Mouse (Mus musculus) midbrain, embryonic 15.5 days (tissue): ENCODE data around the gene Rai1. TPM values are rescaled to one million over a fixed set of nuclear protein-coding genes. Genes with fewer than 3 reads are reported as not detected.

Experiments used
- ATAC-seq: fragments of 200-750 bp; cut with Nextera tagmentation; replicated peaks from 2 replicates; pipeline ENCODE4 v1.8.0; 2017; ENCODE audit warnings: moderate TSS enrichment
- H3K27ac ChIP-seq: fragments of 300-500 bp; sonication (generic); 2 replicates; pipeline ENCODE4 v1.5.1; 2015; ENCODE audit warnings: mild to moderate bottlenecking, inconsistent platforms
- H3K27me3 ChIP-seq: fragments of 300-500 bp; sonication (generic); replicated peaks from 2 replicates; pipeline ENCODE4 v1.6.1; 2015; ENCODE audit warnings: inconsistent platforms
- H3K36me3 ChIP-seq: fragments of 300-500 bp; sonication (generic); replicated peaks from 2 replicates; pipeline ENCODE4 v1.6.1; 2015; ENCODE audit warnings: inconsistent platforms
- H3K4me1 ChIP-seq: fragments of 300-500 bp; sonication (generic); 2 replicates; pipeline ENCODE4 v1.6.1; 2015; ENCODE audit warnings: inconsistent platforms
- H3K4me2 ChIP-seq: fragments of 300-500 bp; sonication (generic); 2 replicates; pipeline ENCODE4 v1.6.1; 2015; ENCODE audit warnings: inconsistent platforms, mild to moderate bottlenecking, moderate library complexity
- H3K4me3 ChIP-seq: fragments of 300-500 bp; sonication (generic); 2 replicates; pipeline ENCODE4 v1.5.1; 2015; ENCODE audit warnings: mild to moderate bottlenecking, inconsistent platforms
- H3K9ac ChIP-seq: fragments of 300-500 bp; sonication (generic); 2 replicates; pipeline ENCODE4 v1.6.1; 2015; ENCODE audit warnings: mild to moderate bottlenecking, inconsistent platforms
- H3K9me3 ChIP-seq: fragments of 300-500 bp; sonication (generic); 2 replicates; pipeline ENCODE4 v1.6.1; 2016; ENCODE audit warnings: inconsistent platforms
- WGBS: fragments of 180-500 bp; shearing (Covaris S2); methylation state at CpG from one replicate; pipeline ENCODE4 v1.1.7; 2015; ENCODE audit warnings: mixed read lengths; 5-methylcytosine and 5-hydroxymethylcytosine counted together
- polyA plus RNA-seq: library from polyadenylated mRNA; unstranded; fragments of >200 nt; fragmentation: Nextera tagmentation; extraction: Ambion mirVana; gene quantifications from 2 replicates; pipeline ENCODE4 v1.2.1, GENCODE M21; 2015

Gene Rai1
- polyA plus RNA-seq, 1 experiment from 2014 or later, result 34.7 TPM

DNA sequence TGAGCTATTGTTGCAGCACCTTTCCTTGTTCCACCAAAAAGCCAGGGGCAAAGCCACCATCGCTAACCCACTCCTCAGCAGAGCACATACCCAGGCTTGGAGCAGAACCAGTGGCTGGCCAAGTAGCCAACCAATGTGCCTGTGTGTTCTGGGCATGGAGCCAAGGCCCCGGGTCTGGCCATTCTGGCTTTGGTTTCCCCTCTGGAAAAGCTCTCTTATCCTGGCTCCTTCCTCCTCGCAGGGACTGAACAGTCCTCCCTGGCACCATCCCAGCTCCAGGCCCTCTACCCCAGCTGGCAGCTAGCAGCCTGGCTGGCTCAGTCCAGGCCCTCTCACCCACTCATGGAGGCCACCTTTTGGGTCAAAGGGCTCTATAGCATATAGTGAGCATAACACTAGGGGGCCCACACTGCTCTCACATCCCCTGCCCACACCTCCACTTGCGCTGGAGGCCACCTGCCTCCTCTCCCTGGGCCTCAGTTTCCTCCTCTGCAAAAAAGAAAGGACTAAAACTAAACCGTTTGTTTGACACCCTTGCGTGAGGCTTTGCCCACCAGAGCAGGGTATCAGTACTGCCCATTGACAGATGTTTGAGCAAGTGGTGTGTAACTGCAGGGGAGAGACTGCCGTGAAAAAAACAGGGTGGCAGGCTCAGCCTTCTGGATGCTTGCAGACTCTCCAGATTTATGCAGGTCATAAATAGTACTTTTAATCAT, 104.6 kb downstream of the Rai1 start:
- peak; percentile 55 for ATAC-seq
- Histone ChIP-seq H3K27ac (peak overlapping the region; percentile 77), H3K9me3 (no peaks in the 10 kb centered on the region), H3K9ac (peak overlapping the region; percentile 2; the same call in 1 of the 2 replicates), H3K4me3 (peak overlapping the region; percentile 45), H3K27me3 (no peaks in the 10 kb centered on the region), H3K4me2 (peak overlapping the region; percentile 61), H3K36me3 (no peaks in the 10 kb centered on the region; the same call in 1 of the 2 replicates), H3K4me1 (peaks cover 65% of the 10 kb centered on the region)
- whole genome bisulfite sequencing, result 23% methylated on average over 7 of the region's 7 CpGs

DNA sequence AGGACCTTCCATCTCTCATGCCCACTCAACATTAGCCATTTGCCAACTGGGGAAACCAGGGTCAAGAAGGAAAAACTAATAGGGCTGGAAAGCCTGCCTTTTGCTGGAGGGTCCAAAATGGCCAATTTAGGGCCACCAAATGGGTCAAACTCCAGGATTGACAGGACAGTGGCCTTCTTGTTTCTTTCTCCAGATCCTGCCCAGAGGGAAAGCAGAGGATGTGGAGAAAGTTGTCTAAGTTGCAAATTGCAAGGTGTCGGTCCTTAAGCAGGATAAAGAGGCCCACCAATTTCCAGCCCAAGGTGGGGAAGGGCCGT, 105.1 kb downstream of the Rai1 start:
- Histone ChIP-seq H3K27me3 (no peaks in the 10 kb centered on the region), H3K36me3 (no peaks in the 10 kb centered on the region), H3K9ac (peak overlapping the region; percentile 40; the same call in 1 of the 2 replicates), H3K9me3 (no peaks in the 10 kb centered on the region), H3K27ac (peak overlapping the region; percentile 77), H3K4me1 (peaks cover 65% of the 10 kb centered on the region), H3K4me2 (peak overlapping the region; percentile 61), H3K4me3 (peak overlapping the region; percentile 45)
- no peak for ATAC-seq
- 2% methylated on average over 2 of the region's 2 CpGs for WGBS

DNA sequence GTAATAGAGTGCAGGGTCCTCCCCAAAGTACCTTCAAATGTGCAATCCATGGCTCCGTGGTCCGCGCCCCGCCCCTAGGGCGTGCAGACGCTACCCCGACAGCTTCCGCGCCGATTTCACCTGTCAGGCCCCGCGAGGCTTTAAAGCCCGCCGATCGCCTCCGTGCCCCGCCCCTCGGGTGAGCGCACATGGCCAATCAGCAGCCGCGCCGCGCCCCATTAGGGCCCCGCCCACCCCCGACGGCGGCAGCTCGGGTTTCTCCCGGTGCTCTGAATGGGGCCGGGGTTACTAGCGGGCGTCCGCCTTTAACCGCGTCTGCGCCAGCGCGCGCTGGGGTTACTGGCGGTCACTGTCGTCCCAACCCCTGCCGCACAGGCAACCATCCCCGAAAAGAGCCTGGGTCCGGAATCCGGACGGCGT, 105.5 kb downstream of the Rai1 start:
- under 1% methylated on average over 47 of the region's 47 CpGs for whole genome bisulfite sequencing
- H3K4me3 ChIP-seq, result peak overlapping the region; percentile 45
- H3K9ac ChIP-seq, result peak overlapping the region; percentile 40
- peak overlapping the region; percentile 77 for H3K27ac ChIP-seq
- H3K4me1 ChIP-seq, result peaks cover 65% of the 10 kb centered on the region
- no peaks in the 10 kb centered on the region for H3K36me3 ChIP-seq
- H3K27me3 ChIP-seq, result no peaks in the 10 kb centered on the region
- H3K9me3 ChIP-seq, result no peaks in the 10 kb centered on the region
- H3K4me2 ChIP-seq, result peak overlapping the region; percentile 61
- ATAC-seq, result peak; percentile 77

GRCm38 (mm10) chr11:60211152-60211551, 106.3 kb downstream of the Rai1 start:
- no peak overlapping the region for H3K9ac ChIP-seq
- H3K27me3 ChIP-seq, result no peaks in the 10 kb centered on the region
- ATAC-seq, result no peak
- H3K4me1 ChIP-seq, result peaks cover 64% of the 10 kb centered on the region
- H3K9me3 ChIP-seq, result no peaks in the 10 kb centered on the region
- WGBS, result 61% methylated on average over 3 of the region's 3 CpGs
- no peak overlapping the region for H3K4me3 ChIP-seq
- no peaks in the 10 kb centered on the region for H3K36me3 ChIP-seq
- H3K27ac ChIP-seq, result peak overlapping the region; percentile 77; the same call in 1 of the 2 replicates
- peak overlapping the region; percentile 61; the same call in 1 of the 2 replicates for H3K4me2 ChIP-seq

DNA sequence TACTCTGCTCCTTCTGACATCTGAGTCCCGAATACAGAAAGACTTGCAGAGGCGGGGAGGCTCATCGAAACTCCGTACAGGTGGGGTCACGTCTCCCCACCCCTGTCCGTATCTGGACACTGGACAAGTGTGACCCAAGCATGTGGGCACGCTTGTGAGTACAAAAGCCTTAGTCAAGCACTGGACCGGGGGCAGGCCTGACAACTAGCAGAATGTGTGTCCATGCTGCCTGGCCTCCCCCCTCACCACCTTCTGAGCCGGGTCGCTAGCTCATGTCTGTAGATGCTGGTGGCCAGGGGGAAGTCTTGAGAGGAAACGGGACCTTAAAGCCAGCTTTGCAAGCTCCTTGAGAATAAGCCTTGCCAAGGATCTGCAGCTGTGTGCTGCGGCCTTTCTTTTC, 106.9 kb downstream of the Rai1 start:
- no peak overlapping the region for H3K9ac ChIP-seq
- 60% methylated on average over 12 of the region's 12 CpGs for whole genome bisulfite sequencing
- no peak overlapping the region for H3K27ac ChIP-seq
- H3K4me3 ChIP-seq, result no peak overlapping the region
- peaks cover 57% of the 10 kb centered on the region for H3K4me1 ChIP-seq
- H3K4me2 ChIP-seq, result no peak overlapping the region
- H3K9me3 ChIP-seq, result no peaks in the 10 kb centered on the region
- no peak for ATAC-seq
- no peaks in the 10 kb centered on the region for H3K36me3 ChIP-seq
- H3K27me3 ChIP-seq, result no peaks in the 10 kb centered on the region

GRCm38 (mm10) chr11:60213266-60213665, 108.5 kb downstream of the Rai1 start:
- H3K36me3 ChIP-seq, result no peaks in the 10 kb centered on the region
- no peak overlapping the region for H3K4me2 ChIP-seq
- H3K4me3 ChIP-seq, result no peak overlapping the region
- H3K27me3 ChIP-seq, result no peaks in the 10 kb centered on the region
- no peak overlapping the region for H3K9ac ChIP-seq
- no peak for ATAC-seq
- H3K9me3 ChIP-seq, result no peaks in the 10 kb centered on the region
- peaks cover 44% of the 10 kb centered on the region for H3K4me1 ChIP-seq
- 69% methylated on average over 6 of the region's 6 CpGs for WGBS
- no peak overlapping the region for H3K27ac ChIP-seq

GRCm38 (mm10) chr11:60216671-60217070, 111.9 kb downstream of the Rai1 start:
- Histone ChIP-seq H3K27me3 (no peaks in the 10 kb centered on the region), H3K36me3 (no peaks in the 10 kb centered on the region), H3K9me3 (no peaks in the 10 kb centered on the region), H3K4me2 (no peak overlapping the region), H3K9ac (no peak overlapping the region), H3K4me3 (no peak overlapping the region), H3K27ac (no peak overlapping the region), H3K4me1 (peaks cover 29% of the 10 kb centered on the region)
- 79% methylated on average over 1 of the region's 1 CpGs for WGBS
- ATAC-seq, result no peak

- WGBS, result 91% methylated on average over 7 of the region's 7 CpGs
- Histone ChIP-seq H3K4me2 (no peak overlapping the region), H3K27me3 (no peaks in the 10 kb centered on the region), H3K27ac (no peak overlapping the region), H3K36me3 (no peaks in the 10 kb centered on the region), H3K9me3 (no peaks in the 10 kb centered on the region), H3K4me3 (no peak overlapping the region), H3K9ac (no peak overlapping the region), H3K4me1 (peaks cover 26% of the 10 kb centered on the region)
- ATAC-seq, result no peak
Measured at GRCm38 (mm10) chr11:60217467-60217866, 112.7 kb downstream of the Rai1 start.

- Histone ChIP-seq H3K27ac (no peak overlapping the region), H3K27me3 (no peaks in the 10 kb centered on the region), H3K9me3 (no peaks in the 10 kb centered on the region), H3K9ac (peak overlapping the region; percentile 22; the same call in 1 of the 2 replicates), H3K4me1 (peaks cover 25% of the 10 kb centered on the region), H3K4me3 (peak overlapping the region; percentile 53), H3K36me3 (no peaks in the 10 kb centered on the region), H3K4me2 (peak overlapping the region; percentile 62)
- whole genome bisulfite sequencing, result 54% methylated on average over 8 of the region's 8 CpGs
- no peak for ATAC-seq
Measured at GRCm38 (mm10) chr11:60219609-60220008, 114.8 kb downstream of the Rai1 start.

- peak overlapping the region; percentile 53 for H3K27ac ChIP-seq
- H3K9ac ChIP-seq, result peak overlapping the region; percentile 22; the same call in 1 of the 2 replicates
- peaks cover 25% of the 10 kb centered on the region for H3K4me1 ChIP-seq
- no peaks in the 10 kb centered on the region for H3K36me3 ChIP-seq
- H3K9me3 ChIP-seq, result no peaks in the 10 kb centered on the region
- H3K27me3 ChIP-seq, result no peaks in the 10 kb centered on the region
- WGBS, result under 1% methylated on average over 46 of the region's 46 CpGs
- H3K4me3 ChIP-seq, result peak overlapping the region; percentile 53
- ATAC-seq, result peak; percentile 57
- H3K4me2 ChIP-seq, result peak overlapping the region; percentile 62
Measured at GRCm38 (mm10) chr11:60220291-60220804, 115.5 kb downstream of the Rai1 start.

DNA sequence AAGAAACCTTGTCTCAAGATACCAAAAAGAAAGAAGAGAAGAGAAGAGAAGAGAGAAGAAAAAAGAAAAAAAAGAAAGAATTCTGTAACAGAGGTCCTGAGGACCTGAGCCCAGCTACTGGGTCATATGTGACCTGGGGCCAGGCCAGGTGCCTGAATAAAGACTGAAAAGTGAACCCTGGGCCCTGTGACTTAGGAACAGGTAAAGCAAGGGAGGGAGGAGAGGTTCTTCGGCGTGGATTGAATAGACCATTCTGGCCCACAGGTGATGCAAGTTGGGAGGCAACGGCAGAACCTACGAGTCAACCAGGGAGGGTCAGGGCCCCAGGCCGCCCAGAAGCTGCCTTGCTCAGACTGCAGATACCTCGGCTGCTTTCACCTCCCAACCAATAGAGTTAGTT, 116.6 kb downstream of the Rai1 start:
- Histone ChIP-seq H3K9me3 (no peaks in the 10 kb centered on the region), H3K27me3 (no peaks in the 10 kb centered on the region), H3K4me1 (peaks cover 25% of the 10 kb centered on the region), H3K36me3 (no peaks in the 10 kb centered on the region), H3K4me2 (no peak overlapping the region), H3K4me3 (no peak overlapping the region), H3K27ac (no peak overlapping the region), H3K9ac (no peak overlapping the region)
- ATAC-seq, result no peak
- WGBS, result 83% methylated on average over 6 of the region's 6 CpGs

DNA sequence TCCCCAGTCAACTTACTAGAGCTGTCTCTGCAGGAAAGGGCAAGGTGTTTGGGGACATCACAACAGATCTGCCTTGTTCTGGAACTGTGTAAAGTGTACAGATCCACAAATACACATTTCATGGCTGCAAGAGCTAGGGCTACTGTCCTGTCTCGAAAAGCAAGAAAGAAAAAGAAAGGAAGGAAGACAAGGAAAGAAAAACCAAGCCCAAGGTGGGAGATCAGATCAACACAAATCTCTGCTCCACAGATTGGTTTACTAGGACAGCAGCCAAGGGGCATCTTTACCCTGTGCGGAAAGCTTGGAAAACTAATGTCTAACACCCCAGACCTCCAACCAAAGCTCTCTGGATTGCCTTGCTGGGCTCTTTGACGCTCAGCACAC, 117.3 kb downstream of the Rai1 start:
- no peak overlapping the region for H3K9ac ChIP-seq
- peak overlapping the region; percentile 55 for H3K4me2 ChIP-seq
- H3K4me1 ChIP-seq, result peaks cover 25% of the 10 kb centered on the region
- peak overlapping the region; percentile 27; the same call in 1 of the 2 replicates for H3K4me3 ChIP-seq
- H3K9me3 ChIP-seq, result no peaks in the 10 kb centered on the region
- 62% methylated on average over 3 of the region's 3 CpGs for WGBS
- no peaks in the 10 kb centered on the region for H3K36me3 ChIP-seq
- no peaks in the 10 kb centered on the region for H3K27me3 ChIP-seq
- H3K27ac ChIP-seq, result no peak overlapping the region
- ATAC-seq, result no peak
